Mouse (Mus musculus) stomach, postnatal 0 days (tissue): ENCODE results near the gene Gm3512.
"Not testable (repeated sequence)": the region's sequence is repeated elsewhere in the genome, so short reads cannot be mapped to it uniquely, and the experiment has no call there.

ENCODE experiments used
- CTCF ChIP-seq: IDR thresholded peaks from 2 replicates; pipeline ENCODE4 v1.5.1; 2016; ENCODE audit warnings: antibody characterized with exemption, low read depth, mild to moderate bottlenecking, moderate library complexity
- EP300 ChIP-seq: optimal IDR thresholded peaks from 2 replicates; pipeline ENCODE3; 2016; ENCODE audit warnings: antibody characterized with exemption

DNA sequence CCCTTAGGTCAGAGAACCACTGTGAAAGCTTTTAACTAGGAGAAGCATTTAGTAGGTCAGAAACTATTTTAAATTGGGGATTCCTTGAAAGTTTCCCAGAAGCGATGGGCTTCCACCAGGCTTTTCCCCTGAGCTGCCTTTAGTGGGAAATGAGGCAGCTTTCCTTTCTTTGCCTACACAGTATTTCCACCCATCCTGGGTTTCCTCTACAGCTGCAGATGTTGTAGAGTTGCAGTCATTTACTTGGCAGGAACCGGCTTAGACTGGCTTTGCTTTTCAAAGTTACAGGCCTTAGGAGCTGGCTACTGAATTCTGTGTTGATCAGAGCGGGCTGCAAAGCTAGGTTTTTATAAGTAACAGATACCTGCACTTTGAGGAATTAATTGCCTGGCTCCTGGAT, 25.7 kb upstream of the Gm3512 start:
- not testable (repeated sequence) for TF ChIP-seq CTCF, EP300
